Mouse (Mus musculus): Measurements from ENCODE around the gene Fmo3.

- no peak for TF ChIP-seq CTCF (IDR thresholded peaks at IDR 0.05; ENCODE audit: control insufficient read depth, insufficient read depth, insufficient replicate concordance, low read depth, low read length)
- TF ChIP-seq POLR2A (IDR thresholded peaks at IDR 0.05; ENCODE audit: control insufficient read depth, low read depth, low read length): no peak
Observed at GRCm38 (mm10) chr1:162937970-162938695, 46.2 kb downstream of the Fmo3 start.
